Mouse (Mus musculus): Measurements from ENCODE around the gene Prdm11. TPM values are rescaled to one million over a fixed set of nuclear protein-coding genes. Genes with fewer than 3 reads are reported as not detected.

Prdm11 gene
- polyA plus RNA-seq, 1 experiment = 7.6 TPM

DNA sequence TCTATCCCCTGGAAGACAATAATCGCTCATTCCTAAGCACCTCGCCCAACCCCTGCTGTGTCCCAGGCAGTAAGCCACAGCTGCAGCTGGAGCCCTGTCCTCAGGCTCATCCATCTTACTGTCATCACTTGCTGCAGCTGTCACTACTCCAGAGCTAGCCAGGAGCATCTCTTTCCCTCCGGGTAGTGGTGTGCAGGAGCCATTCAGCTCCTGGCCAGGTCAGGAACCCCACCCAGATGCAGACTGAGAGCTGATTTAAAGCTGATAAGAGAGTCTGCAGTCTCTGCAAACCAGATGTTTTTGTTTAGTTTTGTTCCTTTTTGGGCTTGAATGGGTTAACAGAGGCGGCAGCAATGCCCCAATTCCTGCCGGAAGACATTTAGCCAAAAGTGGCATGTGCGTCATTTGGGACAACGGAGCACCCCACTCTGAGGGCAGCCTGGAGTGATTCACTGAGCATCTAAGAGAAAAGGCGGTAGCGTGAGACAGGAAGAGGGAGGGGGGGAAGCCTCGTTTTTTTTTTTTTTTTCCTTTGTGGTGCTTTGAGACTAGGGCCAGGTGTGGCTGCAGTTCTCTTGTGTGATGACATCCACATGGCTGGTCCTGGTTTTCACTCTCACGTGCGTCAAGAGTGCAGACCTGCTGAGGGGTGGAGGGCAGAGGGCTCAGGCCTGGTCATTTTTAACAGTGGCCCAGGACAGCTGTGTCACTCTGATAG, 97.8 kb downstream of the Prdm11 start:
- H3K4me3 ChIP-seq (replicated peaks; ENCODE audit: control insufficient read depth, low read depth, low read length) = no peak overlapping the region
- no peak overlapping the region for H3K27ac ChIP-seq (ENCODE audit: control insufficient read depth, insufficient read depth, low read depth, low read length, poor library complexity)
- TF ChIP-seq POLR2A (IDR thresholded peaks at IDR 0.05; ENCODE audit: borderline replicate concordance, control insufficient read depth, low read depth, low read length) (no peak), CTCF (IDR thresholded peaks at IDR 0.05; ENCODE audit: control insufficient read depth, insufficient read depth, low read length) (no peak)
- 12% methylated on average over 12 of the region's 12 CpGs for WGBS
- H3K4me1 ChIP-seq (ENCODE audit: control insufficient read depth, insufficient read depth, low read length) = no peaks in the 10 kb centered on the region

- Histone ChIP-seq H3K27ac (ENCODE audit: control insufficient read depth, insufficient read depth, low read depth, low read length, poor library complexity) (no peak overlapping the region), H3K4me1 (ENCODE audit: control insufficient read depth, insufficient read depth, low read length) (no peaks in the 10 kb centered on the region), H3K4me3 (replicated peaks; ENCODE audit: control insufficient read depth, low read depth, low read length) (no peak overlapping the region)
- TF ChIP-seq CTCF (IDR thresholded peaks at IDR 0.05; ENCODE audit: control insufficient read depth, insufficient read depth, low read length) = no peak
- no peak for TF ChIP-seq POLR2A (IDR thresholded peaks at IDR 0.05; ENCODE audit: borderline replicate concordance, control insufficient read depth, low read depth, low read length)
- 75% methylated on average over 11 of the region's 11 CpGs for WGBS
These were observed 100.0 kb downstream of the Prdm11 start for GRCm38 (mm10) chr2:92945824-92946598.

GRCm38 (mm10) chr2:92945125-92945746, 100.7 kb downstream of the Prdm11 start:
- H3K4me3 ChIP-seq (replicated peaks; ENCODE audit: control insufficient read depth, low read depth, low read length) = no peak overlapping the region
- 85% methylated on average over 11 of the region's 11 CpGs for WGBS
- TF ChIP-seq POLR2A (IDR thresholded peaks at IDR 0.05; ENCODE audit: borderline replicate concordance, control insufficient read depth, low read depth, low read length) (no peak), CTCF (IDR thresholded peaks at IDR 0.05; ENCODE audit: control insufficient read depth, insufficient read depth, low read length) (no peak)
- H3K4me1 ChIP-seq (ENCODE audit: control insufficient read depth, insufficient read depth, low read length) = no peaks in the 10 kb centered on the region
- no peak overlapping the region for H3K27ac ChIP-seq (ENCODE audit: control insufficient read depth, insufficient read depth, low read depth, low read length, poor library complexity)

GRCm38 (mm10) chr2:92944356-92944755, 101.6 kb downstream of the Prdm11 start:
- H3K27ac ChIP-seq (ENCODE audit: control insufficient read depth, insufficient read depth, low read depth, low read length, poor library complexity) = no peak overlapping the region
- WGBS = 69% methylated on average over 3 of the region's 3 CpGs
- no peaks in the 10 kb centered on the region for H3K4me1 ChIP-seq (ENCODE audit: control insufficient read depth, insufficient read depth, low read length)
- no peak for TF ChIP-seq CTCF (IDR thresholded peaks at IDR 0.05; ENCODE audit: control insufficient read depth, insufficient read depth, low read length)
- no peak for TF ChIP-seq POLR2A (IDR thresholded peaks at IDR 0.05; ENCODE audit: borderline replicate concordance, control insufficient read depth, low read depth, low read length)
- no peak overlapping the region for H3K4me3 ChIP-seq (replicated peaks; ENCODE audit: control insufficient read depth, low read depth, low read length)

- H3K27ac ChIP-seq (ENCODE audit: control insufficient read depth, insufficient read depth, low read depth, low read length, poor library complexity) = no peak overlapping the region
- H3K4me1 ChIP-seq (ENCODE audit: control insufficient read depth, insufficient read depth, low read length) = no peaks in the 10 kb centered on the region
- H3K4me3 ChIP-seq (replicated peaks; ENCODE audit: control insufficient read depth, low read depth, low read length) = no peak overlapping the region
- TF ChIP-seq POLR2A (IDR thresholded peaks at IDR 0.05; ENCODE audit: borderline replicate concordance, control insufficient read depth, low read depth, low read length) = no peak
- TF ChIP-seq CTCF (IDR thresholded peaks at IDR 0.05; ENCODE audit: control insufficient read depth, insufficient read depth, low read length) = no peak
- WGBS = 87% methylated on average over 3 of the region's 3 CpGs
These were observed 102.6 kb downstream of the Prdm11 start for GRCm38 (mm10) chr2:92943406-92943805.

- Histone ChIP-seq H3K4me1 (ENCODE audit: control insufficient read depth, insufficient read depth, low read length) (no peaks in the 10 kb centered on the region), H3K4me3 (replicated peaks; ENCODE audit: control insufficient read depth, low read depth, low read length) (no peak overlapping the region), H3K27ac (ENCODE audit: control insufficient read depth, insufficient read depth, low read depth, low read length, poor library complexity) (no peak overlapping the region)
- WGBS = 94% methylated on average over 3 of the region's 3 CpGs
- TF ChIP-seq CTCF (IDR thresholded peaks at IDR 0.05; ENCODE audit: control insufficient read depth, insufficient read depth, low read length) (no peak), POLR2A (IDR thresholded peaks at IDR 0.05; ENCODE audit: borderline replicate concordance, control insufficient read depth, low read depth, low read length) (no peak)
These were observed 104.5 kb downstream of the Prdm11 start for GRCm38 (mm10) chr2:92941463-92941862.

DNA sequence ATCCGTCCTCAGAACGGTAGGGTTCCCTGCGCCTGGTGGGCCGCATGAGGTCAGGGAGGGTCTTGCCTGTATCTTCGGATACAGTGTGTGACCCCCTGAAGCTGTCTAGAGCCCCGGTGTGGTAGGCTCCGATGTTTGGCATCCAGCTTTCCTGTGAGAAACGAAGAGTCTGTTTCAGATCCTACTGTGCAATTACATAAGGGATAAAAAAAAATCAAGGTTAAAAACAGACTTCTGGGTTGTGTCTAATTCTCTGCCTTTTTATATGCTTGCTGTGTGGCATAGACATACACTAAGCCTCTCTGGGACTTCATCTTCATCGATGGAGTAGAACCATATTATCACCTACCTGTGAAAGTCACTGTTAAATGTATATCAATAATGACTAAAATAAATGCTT, 105.0 kb downstream of the Prdm11 start:
- Histone ChIP-seq H3K4me3 (replicated peaks; ENCODE audit: control insufficient read depth, low read depth, low read length) (no peak overlapping the region), H3K4me1 (ENCODE audit: control insufficient read depth, insufficient read depth, low read length) (no peaks in the 10 kb centered on the region), H3K27ac (ENCODE audit: control insufficient read depth, insufficient read depth, low read depth, low read length, poor library complexity) (no peak overlapping the region)
- 79% methylated on average over 9 of the region's 9 CpGs for WGBS
- TF ChIP-seq CTCF (IDR thresholded peaks at IDR 0.05; ENCODE audit: control insufficient read depth, insufficient read depth, low read length) (no peak), POLR2A (IDR thresholded peaks at IDR 0.05; ENCODE audit: borderline replicate concordance, control insufficient read depth, low read depth, low read length) (no peak)

GRCm38 (mm10) chr2:92938827-92939226, 107.1 kb downstream of the Prdm11 start:
- TF ChIP-seq POLR2A (IDR thresholded peaks at IDR 0.05; ENCODE audit: borderline replicate concordance, control insufficient read depth, low read depth, low read length) = no peak
- TF ChIP-seq CTCF (IDR thresholded peaks at IDR 0.05; ENCODE audit: control insufficient read depth, insufficient read depth, low read length) = no peak
- H3K27ac ChIP-seq (ENCODE audit: control insufficient read depth, insufficient read depth, low read depth, low read length, poor library complexity) = no peak overlapping the region
- H3K4me3 ChIP-seq (replicated peaks; ENCODE audit: control insufficient read depth, low read depth, low read length) = no peak overlapping the region
- H3K4me1 ChIP-seq (ENCODE audit: control insufficient read depth, insufficient read depth, low read length) = no peaks in the 10 kb centered on the region
- 85% methylated on average over 7 of the region's 7 CpGs for WGBS
